Mouse (Mus musculus): ENCODE measurements at regions not wholly inside any gene's neighbourhood (a gene's known extent, or its start where the extent isn't known, plus 50 kb on each side); places are given as distances from the start of the nearest gene placed in this dataset.

- peak; percentile 8 for DNase-seq (ENCODE audit: low read depth)
Observed at GRCm38 (mm10) chr3:111817288-111817687, 1441.3 kb downstream of the Amy2a5 start.

DNA sequence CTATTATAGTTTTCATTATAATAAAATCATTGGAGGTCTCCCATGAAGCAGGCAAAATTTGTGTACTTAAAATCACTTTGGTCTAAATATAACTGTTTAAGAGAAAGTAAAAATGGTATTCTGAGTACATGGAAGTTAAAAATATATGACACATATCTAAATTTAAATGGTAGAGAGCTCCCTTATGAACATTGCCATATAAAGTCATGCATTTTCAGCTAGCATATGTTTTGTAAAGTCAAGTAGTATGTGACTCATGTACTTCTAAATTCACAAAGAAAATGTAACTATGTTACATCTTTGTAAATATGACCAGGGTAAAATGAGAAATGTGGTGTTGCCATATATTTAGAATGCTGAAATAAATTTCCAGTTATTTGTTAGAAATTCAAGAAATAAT lies 1442.8 kb downstream of the Amy2a5 start:
- no peak for DNase-seq (ENCODE audit: low read depth)

- no peak for DNase-seq (ENCODE audit: low read depth)
Observed at GRCm38 (mm10) chr3:111787847-111788246, 1470.8 kb downstream of the Amy2a5 start.

All from 416B (cell line).